Mouse (Mus musculus) kidney, adult 2 months (tissue): ENCODE measurements at regions not wholly inside any gene's neighbourhood (a gene's known extent, or its start where the extent isn't known, plus 50 kb on each side); places are given as distances from the start of the nearest gene placed in this dataset.

Source experiments
- CTCF ChIP-seq: fragments of 200-500 bp; conservative IDR thresholded peaks from 2 replicates; pipeline ENCODE4 v1.5.1; 2011; ENCODE audit warnings: low read depth, mild to moderate bottlenecking, control low read depth, low read length, moderate library complexity, mixed read lengths; ENCODE audit not compliant: insufficient read depth, insufficient read length
- POLR2A ChIP-seq: fragments of 200-500 bp; IDR thresholded peaks from one replicate; pipeline ENCODE4 v1.6.1; 2011; ENCODE audit warnings: low read depth, low read length, control low read depth

DNA sequence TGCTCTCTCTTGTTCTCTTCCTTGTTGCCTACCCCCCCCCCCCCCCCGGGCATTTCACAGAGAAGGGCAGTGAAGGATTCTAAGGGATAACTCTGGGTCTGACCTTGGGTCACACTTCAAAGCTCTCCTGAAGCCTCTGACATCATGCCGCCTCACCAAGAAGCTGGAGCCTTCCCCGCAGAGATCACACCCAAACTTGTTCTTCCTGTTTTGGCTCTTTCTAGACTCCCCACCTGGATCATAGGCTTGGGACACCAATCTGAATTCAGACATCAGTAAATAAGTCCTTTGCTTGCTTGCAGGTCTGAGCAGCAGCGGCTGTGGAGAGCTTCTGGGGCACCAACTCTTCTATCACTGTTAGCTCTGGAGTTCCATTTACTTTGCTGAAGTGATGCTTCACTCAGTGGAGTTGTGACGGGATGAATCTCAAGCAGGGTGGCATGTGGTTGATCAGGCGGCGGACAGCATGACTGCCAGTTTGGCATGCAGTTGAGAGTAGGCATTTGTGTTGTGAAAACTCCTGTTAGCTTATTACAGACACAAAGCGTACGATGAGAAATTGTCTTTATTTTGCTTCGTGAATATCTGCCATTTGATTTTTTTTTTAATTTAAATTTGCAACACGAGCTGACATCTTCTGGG lies 226.5 kb upstream of the Adgrl2 start:
- TF ChIP-seq CTCF, result no peak
- TF ChIP-seq POLR2A, result no peak
